Mouse (Mus musculus) kidney, postnatal 0 days (tissue): ENCODE data around the gene Ralgds. TPM values are rescaled to one million over a fixed set of nuclear protein-coding genes. Genes with fewer than 3 reads are reported as not detected.
"Not testable (repeated sequence)": the region's sequence is repeated elsewhere in the genome, so short reads cannot be mapped to it uniquely, and the experiment has no call there.

Experiments used
- ATAC-seq: fragments of 200-750 bp; cut with Nextera tagmentation; replicated peaks from 2 replicates; pipeline ENCODE4 v1.8.0; 2017; ENCODE audit warnings: low read depth, moderate number of reproducible peaks, moderate TSS enrichment, moderate library complexity; ENCODE audit not compliant: low FRiP score
- DNase-seq: peaks from one replicate; pipeline ENCODE4 v3.0.0-alpha.2; 2016; ENCODE audit warnings: low spot score
- H3K27ac ChIP-seq: fragments of 300-500 bp; sonication (generic); 2 replicates; pipeline ENCODE4 v1.5.1; 2014; ENCODE audit warnings: mild to moderate bottlenecking
- H3K27me3 ChIP-seq: fragments of 300-500 bp; sonication (generic); 2 replicates; pipeline ENCODE4 v1.6.1; 2014; ENCODE audit warnings: low read length, mixed read lengths; ENCODE audit not compliant: insufficient read depth
- H3K36me3 ChIP-seq: fragments of 300-500 bp; sonication (generic); 2 replicates; pipeline ENCODE4 v1.6.1; 2014; ENCODE audit warnings: low read length, mixed read lengths; ENCODE audit not compliant: insufficient read depth
- H3K4me1 ChIP-seq: fragments of 300-500 bp; sonication (generic); replicated peaks from 2 replicates; pipeline ENCODE4 v1.6.1; 2014; ENCODE audit warnings: antibody characterized with exemption, low read length, mixed read lengths; ENCODE audit not compliant: insufficient read depth
- H3K4me2 ChIP-seq: fragments of 300-500 bp; sonication (generic); 2 replicates; pipeline ENCODE4 v1.6.1; 2014; ENCODE audit warnings: mild to moderate bottlenecking, low read length, moderate library complexity, mixed read lengths
- H3K4me3 ChIP-seq: fragments of 300-500 bp; sonication (generic); replicated peaks from 2 replicates; pipeline ENCODE4 v1.5.1; 2014; ENCODE audit warnings: low read depth, low read length
- H3K9ac ChIP-seq: fragments of 300-500 bp; sonication (generic); 2 replicates; pipeline ENCODE4 v1.6.1; 2014; ENCODE audit warnings: low read depth, low read length
- H3K9me3 ChIP-seq: fragments of 300-500 bp; sonication (generic); replicated peaks from 2 replicates; pipeline ENCODE4 v1.6.1; 2016; ENCODE audit warnings: low read length, inconsistent platforms, mixed read lengths
- CTCF ChIP-seq: IDR thresholded peaks from 2 replicates; pipeline ENCODE4 v1.5.1; 2016; ENCODE audit warnings: antibody characterized with exemption, low read depth, mild to moderate bottlenecking, moderate library complexity
- WGBS: fragments of 180-500 bp; shearing (Covaris S2); extraction: QIAGEN DNeasy Blood & Tissue Kit; methylation state at CpG from one replicate; pipeline ENCODE4 v1.1.7; 2014; 5-methylcytosine and 5-hydroxymethylcytosine counted together
- polyA plus RNA-seq: library from polyadenylated mRNA; unstranded; fragments of >200 nt; fragmentation: Nextera tagmentation; extraction: Ambion mirVana; gene quantifications from 2 replicates; pipeline ENCODE4 v1.2.1, GENCODE M21; 2015

Gene Ralgds
- polyA plus RNA-seq, 1 experiment from 2014 or later: 18.1 TPM

- Histone ChIP-seq H3K4me3 (peak overlapping the region; percentile 81), H3K9me3 (peaks cover 4% of the 10 kb centered on the region; the same call in 1 of the 2 replicates), H3K4me1 (peaks cover 12% of the 10 kb centered on the region; the same call in 1 of the 2 replicates), H3K36me3 (peaks cover 16% of the 10 kb centered on the region), H3K9ac (peak overlapping the region; percentile 93), H3K4me2 (peak overlapping the region; percentile 85), H3K27me3 (no peaks in the 10 kb centered on the region), H3K27ac (no peak overlapping the region)
- DNase-seq: no peak
- no peak for ATAC-seq
- 55% methylated on average over 18 of the region's 18 CpGs for WGBS
- TF ChIP-seq CTCF: no peak
Observed at GRCm38 (mm10) chr2:28468486-28469225, 44.3 kb upstream of the Ralgds start.

- Histone ChIP-seq H3K27ac (no peak overlapping the region), H3K9me3 (peaks cover 4% of the 10 kb centered on the region; the same call in 1 of the 2 replicates), H3K9ac (no peak overlapping the region), H3K4me1 (peaks cover 12% of the 10 kb centered on the region; the same call in 1 of the 2 replicates), H3K4me3 (no peak overlapping the region), H3K27me3 (no peaks in the 10 kb centered on the region), H3K36me3 (peaks cover 16% of the 10 kb centered on the region), H3K4me2 (no peak overlapping the region)
- ATAC-seq: no peak
- TF ChIP-seq CTCF: no peak
- 98% methylated on average over 14 of the region's 14 CpGs for WGBS
- no peak for DNase-seq
Observed at GRCm38 (mm10) chr2:28469461-28469860, 43.5 kb upstream of the Ralgds start.

GRCm38 (mm10) chr2:28470591-28470990 is 42.3 kb upstream of the Ralgds start:
- Histone ChIP-seq H3K36me3 (peaks cover 16% of the 10 kb centered on the region), H3K27me3 (no peaks in the 10 kb centered on the region), H3K4me1 (peaks cover 12% of the 10 kb centered on the region; the same call in 1 of the 2 replicates), H3K9me3 (peaks cover 4% of the 10 kb centered on the region; the same call in 1 of the 2 replicates), H3K9ac (no peak overlapping the region), H3K4me2 (no peak overlapping the region), H3K4me3 (no peak overlapping the region), H3K27ac (no peak overlapping the region)
- DNase-seq (no peak), ATAC-seq (no peak)
- TF ChIP-seq CTCF: no peak
- WGBS: 91% methylated on average over 2 of the region's 2 CpGs

GRCm38 (mm10) chr2:28472011-28472410 is 40.9 kb upstream of the Ralgds start:
- not testable (repeated sequence) for H3K4me3 ChIP-seq, H3K4me2 ChIP-seq, H3K27me3 ChIP-seq, DNase-seq, H3K4me1 ChIP-seq, H3K9me3 ChIP-seq, ATAC-seq, H3K9ac ChIP-seq, H3K27ac ChIP-seq
- 95% methylated on average over 8 of the region's 8 CpGs for WGBS
- peaks cover 16% of the 10 kb centered on the region for H3K36me3 ChIP-seq

GRCm38 (mm10) chr2:28477993-28478392 is 34.9 kb upstream of the Ralgds start:
- H3K27me3 ChIP-seq, DNase-seq, ATAC-seq, H3K4me3 ChIP-seq, H3K27ac ChIP-seq, H3K9me3 ChIP-seq, H3K36me3 ChIP-seq, H3K4me2 ChIP-seq, H3K4me1 ChIP-seq, H3K9ac ChIP-seq: not testable (repeated sequence)
- WGBS: 88% methylated on average over 5 of the region's 5 CpGs

GRCm38 (mm10) chr2:28479208-28480204 is 33.4 kb upstream of the Ralgds start:
- H3K4me3 ChIP-seq: no peak overlapping the region
- no peaks in the 10 kb centered on the region for H3K27me3 ChIP-seq
- WGBS: 70% methylated on average over 20 of the region's 20 CpGs
- no peak overlapping the region for H3K9ac ChIP-seq
- TF ChIP-seq CTCF: no peak
- no peaks in the 10 kb centered on the region for H3K4me1 ChIP-seq
- H3K4me2 ChIP-seq: no peak overlapping the region
- H3K36me3 ChIP-seq: no peaks in the 10 kb centered on the region
- H3K9me3 ChIP-seq: no peaks in the 10 kb centered on the region
- ATAC-seq (no peak), DNase-seq (no peak)
- no peak overlapping the region for H3K27ac ChIP-seq
